Mouse (Mus musculus): ENCODE measurements at regions not wholly inside any gene's neighbourhood (a gene's known extent, or its start where the extent isn't known, plus 50 kb on each side); places are given as distances from the start of the nearest gene placed in this dataset.
A peak's percentile ranks its signal among the peaks of the same experiment; 100 is the strongest.

GRCm38 (mm10) chr16:24183216-24183615 is 194.6 kb upstream of the Bcl6 start:
- DNase-seq (ENCODE audit: low read depth, low spot score), result no peak

- no peak for DNase-seq (ENCODE audit: low read depth, low spot score)
These were observed 192.7 kb upstream of the Bcl6 start for GRCm38 (mm10) chr16:24181388-24181787.

DNA sequence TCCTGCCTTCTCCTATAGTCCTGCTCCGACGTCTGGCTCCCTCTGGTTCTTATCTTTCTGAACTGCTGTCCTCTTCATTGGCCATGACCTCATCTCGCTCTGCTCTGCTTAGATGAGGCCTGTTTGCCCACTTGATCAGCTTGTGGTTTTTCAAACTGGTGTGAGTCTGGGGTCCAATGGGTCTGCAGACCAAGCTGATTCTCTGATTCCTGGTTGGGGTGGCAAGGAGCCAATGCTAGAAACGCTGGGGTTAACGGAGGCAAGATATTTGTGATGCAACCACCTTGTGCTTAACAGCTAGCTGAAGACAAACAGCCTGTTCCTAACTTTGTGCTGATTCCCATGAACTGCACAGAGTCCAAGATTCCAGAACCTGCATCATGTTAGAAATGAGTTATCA is 192.0 kb upstream of the Bcl6 start:
- DNase-seq (ENCODE audit: low read depth, low spot score), result no peak

DNA sequence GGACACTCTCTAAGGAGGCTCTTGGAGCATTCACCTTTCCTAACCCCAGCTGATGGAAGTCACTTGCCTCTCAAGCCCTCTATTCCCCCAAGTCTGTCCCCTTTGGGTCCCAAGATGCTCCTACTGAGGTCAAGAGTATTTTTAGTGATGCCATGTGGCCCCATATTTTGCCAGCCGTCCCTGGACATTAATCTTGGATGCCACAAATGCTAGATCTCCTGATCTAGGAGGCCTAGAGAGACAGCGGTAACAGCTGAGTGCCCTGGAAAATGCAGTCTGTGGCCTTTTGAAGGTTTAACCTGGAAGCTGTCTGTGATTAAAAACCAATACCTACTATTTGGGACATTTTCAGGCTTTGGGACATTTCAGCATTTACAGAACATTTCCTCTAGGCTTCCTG is 188.9 kb upstream of the Bcl6 start:
- no peak for DNase-seq (ENCODE audit: low read depth, low spot score)

GRCm38 (mm10) chr16:24177131-24177530 is 188.5 kb upstream of the Bcl6 start:
- no peak for DNase-seq (ENCODE audit: low read depth, low spot score)

DNA sequence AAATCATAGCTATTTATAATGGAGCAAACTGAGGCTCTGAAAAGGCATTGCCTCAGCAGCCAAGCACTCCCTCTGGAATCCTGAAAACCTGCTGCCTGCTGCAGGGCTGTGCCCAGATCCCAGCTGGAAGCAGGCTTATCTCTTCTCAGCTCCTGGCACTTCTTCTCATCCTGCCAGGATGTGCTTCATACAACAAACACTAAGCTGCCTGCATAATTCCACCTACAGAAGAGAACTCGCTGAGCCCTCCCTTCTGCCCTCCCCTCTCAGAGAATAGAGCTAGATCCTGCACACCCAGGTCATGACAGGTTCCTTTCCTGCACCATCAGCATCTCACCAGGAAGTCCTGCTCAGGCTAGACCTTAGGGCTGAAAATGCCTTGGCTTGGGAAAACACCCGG is 187.4 kb upstream of the Bcl6 start:
- DNase-seq (ENCODE audit: low read depth, low spot score), result no peak

DNA sequence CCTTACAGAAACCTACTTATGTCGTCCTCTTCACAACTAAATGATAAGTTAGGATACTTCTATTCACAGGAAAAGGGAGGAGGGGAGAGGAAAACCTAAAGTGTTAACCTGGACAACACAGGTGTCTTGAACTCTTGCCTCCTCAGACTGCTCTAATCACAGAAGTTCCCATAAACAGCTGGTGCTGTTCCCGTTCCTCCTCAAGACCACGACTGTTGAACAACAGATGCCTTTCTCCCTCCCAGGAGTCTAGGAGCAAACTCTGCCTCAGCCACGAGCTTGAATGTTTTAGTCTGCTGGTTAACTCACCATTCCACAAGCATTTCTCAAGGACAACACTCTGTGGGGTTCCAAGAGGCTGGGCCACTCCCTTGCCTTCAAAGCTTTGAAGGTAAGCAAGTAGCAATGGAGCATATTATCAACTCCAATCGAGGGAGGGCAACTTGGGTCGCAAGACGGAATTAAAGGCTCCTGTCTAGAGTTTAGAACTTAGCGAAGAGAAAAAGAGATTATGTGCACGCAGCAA is 186.6 kb upstream of the Bcl6 start:
- DNase-seq (ENCODE audit: low read depth, low spot score), result no peak

GRCm38 (mm10) chr16:24174595-24174994 is 185.9 kb upstream of the Bcl6 start:
- no peak for DNase-seq (ENCODE audit: low read depth, low spot score)

DNA sequence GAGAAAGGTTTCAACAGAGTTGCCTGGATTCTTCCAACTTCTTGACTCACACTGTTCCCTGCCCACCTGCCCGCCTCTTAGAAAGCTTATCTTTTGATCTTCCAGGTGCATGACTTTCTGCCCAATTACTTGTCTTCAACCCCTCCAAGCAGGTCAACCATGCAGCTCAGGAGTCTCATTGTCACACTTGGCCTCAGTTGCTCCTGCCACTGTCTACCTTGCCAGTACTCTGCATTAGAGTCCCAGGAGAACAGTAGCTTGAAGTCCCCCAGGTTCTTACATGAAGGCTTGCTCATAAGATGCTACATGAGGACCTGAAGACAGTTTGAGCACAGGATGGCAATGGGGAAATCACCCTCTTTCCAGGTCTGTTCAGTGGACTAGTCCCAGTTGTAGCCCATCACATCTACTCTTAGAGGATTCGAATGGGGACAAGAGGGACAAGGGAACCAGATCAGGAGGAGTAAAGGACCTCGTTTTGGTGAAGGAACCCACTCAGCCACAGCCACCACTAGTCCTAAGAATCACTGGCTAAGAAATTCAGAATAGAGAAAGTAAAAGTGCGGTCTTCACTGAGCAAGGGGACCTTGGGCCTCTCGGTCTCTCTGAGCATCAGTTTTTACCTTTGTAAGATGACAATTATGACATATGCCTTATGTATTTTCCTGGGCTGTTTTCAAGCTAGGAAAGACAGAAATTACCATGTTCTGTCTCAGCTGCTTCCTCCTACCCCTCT is 185.3 kb upstream of the Bcl6 start:
- no peak for DNase-seq (ENCODE audit: low read depth, low spot score)

- DNase-seq (ENCODE audit: low read depth, low spot score), result no peak
These were observed 184.0 kb upstream of the Bcl6 start for GRCm38 (mm10) chr16:24172653-24173052.

DNA sequence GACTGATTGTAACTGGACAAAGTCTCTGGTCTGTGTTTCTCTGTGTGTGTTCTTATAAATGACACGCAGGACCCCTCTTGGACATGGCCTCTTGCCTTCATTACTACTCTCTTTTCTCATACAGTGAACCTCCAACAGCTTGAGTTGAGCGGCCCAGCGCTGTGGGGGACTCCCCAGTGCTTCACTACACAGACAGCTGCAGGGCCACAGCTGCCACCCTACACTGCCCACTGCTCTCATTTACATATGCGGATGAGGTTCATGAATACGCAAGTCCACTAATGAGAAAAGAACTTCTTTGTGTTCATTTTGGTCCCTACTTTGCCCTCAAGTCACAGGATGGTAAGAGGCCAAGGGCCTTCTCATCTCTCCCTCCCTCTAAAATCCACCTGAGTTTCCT is 183.4 kb upstream of the Bcl6 start:
- no peak for DNase-seq (ENCODE audit: low read depth, low spot score)

DNA sequence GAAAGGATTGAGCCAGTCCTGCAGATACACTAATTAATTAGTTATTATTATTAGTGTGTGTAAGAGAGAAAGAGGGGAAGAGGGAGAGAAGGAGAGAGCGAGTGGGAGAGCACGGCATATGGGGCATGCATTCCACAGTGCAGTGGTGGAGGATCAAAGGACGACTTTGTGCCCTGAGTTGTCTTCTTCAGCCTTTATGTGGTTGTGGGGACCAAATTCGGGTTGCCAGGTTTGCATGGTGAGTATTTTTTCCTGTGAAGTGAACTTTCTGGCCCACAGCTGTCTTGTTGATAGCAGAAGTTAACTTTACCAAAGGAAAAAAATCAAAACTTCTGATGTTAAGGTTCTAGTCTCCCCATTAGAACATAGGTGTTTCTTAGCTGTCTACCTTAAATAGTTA is 182.5 kb upstream of the Bcl6 start:
- DNase-seq (ENCODE audit: low read depth, low spot score), result no peak

DNA sequence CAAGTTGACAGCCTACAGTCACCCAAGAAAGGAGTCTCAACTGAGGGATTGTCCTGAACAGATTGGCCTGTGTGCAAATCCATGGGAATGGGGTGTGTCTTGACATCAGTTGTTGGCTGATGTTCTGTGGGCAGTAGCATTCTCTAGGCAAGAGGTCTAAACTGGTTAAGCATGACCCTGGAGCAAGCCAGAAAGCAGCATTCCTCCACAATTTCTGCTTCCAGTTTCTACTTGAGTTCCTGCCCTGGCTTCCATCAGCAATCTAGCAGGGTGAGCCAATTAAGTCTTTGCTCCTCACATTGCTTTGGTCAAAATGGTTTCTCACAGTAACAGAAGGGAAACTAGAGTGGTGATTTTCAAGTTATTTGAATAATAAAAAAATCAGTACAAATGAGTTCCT is 177.8 kb upstream of the Bcl6 start:
- DNase-seq (ENCODE audit: low read depth, low spot score), result no peak

- DNase-seq (ENCODE audit: low read depth, low spot score), result peak; percentile 67
These were observed 176.9 kb upstream of the Bcl6 start for GRCm38 (mm10) chr16:24165461-24166081.

GRCm38 (mm10) chr16:24160705-24161285 is 172.1 kb upstream of the Bcl6 start:
- peak; percentile 70 for DNase-seq (ENCODE audit: low read depth, low spot score)

GRCm38 (mm10) chr16:24159336-24159735 is 170.7 kb upstream of the Bcl6 start:
- peak; percentile 62 for DNase-seq (ENCODE audit: low read depth, low spot score)

- DNase-seq (ENCODE audit: low read depth, low spot score), result no peak
These were observed 169.1 kb upstream of the Bcl6 start for GRCm38 (mm10) chr16:24157753-24158152.

DNA sequence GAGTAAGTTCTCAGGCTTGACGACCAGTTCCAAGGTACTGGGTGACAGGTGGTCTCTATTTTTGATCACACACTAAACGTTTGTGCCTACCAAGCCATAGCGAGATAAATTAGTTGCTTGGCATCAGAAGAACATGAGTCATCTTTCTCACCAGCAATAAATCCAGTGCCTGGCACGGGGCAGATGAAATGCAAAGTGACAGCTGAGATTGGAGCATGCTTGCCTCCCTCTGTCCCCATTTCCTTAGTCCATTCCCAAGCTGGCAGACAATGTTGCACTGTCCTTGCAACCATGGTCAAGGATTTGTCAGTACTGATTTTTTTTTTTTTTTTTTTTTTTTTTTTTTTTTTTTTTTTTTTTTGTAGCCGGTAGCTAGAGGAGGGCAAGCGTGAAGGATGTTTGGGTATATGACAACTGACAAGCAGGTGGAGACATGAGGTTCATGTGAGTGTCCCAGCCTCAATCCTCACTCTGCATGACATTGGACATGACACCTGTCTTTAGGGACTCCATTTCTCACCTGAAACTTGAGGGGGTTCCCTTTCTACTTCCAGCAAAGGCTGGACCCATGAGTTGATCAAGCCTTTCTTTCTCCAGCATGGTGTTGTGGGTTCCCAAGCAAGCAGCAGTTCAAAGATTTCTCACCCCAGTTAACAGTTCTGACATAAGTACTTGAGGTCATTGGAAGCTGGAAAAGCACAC is 168.2 kb upstream of the Bcl6 start:
- DNase-seq (ENCODE audit: low read depth, low spot score), result no peak

DNA sequence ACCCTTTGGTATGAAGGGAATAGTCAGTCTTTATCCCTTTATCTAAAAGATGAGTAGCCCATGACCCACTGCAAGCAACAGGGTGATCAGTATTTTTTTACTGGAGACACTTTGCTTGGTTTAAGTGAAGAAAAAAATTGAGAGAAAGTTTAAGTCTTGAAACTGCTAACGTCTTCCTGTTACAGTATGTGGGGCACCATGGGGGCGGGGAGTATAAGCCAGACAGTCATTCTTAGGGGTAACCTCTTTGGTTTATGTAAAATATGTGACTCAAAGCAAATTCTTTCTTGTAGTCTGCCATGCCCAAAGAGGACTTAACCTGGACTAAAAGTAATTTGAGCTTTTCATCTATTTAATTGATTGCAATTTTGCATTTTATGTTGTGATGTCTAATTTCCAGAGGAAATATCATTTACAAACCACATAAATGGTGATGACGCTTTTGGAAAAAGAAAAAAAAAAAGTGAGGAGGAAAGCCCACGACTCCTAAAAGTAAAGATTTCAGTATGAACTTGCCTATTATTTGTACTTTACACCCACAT is 166.2 kb upstream of the Bcl6 start:
- DNase-seq (ENCODE audit: low read depth, low spot score), result peak; percentile 67

- peak; percentile 70 for DNase-seq (ENCODE audit: low read depth, low spot score)
These were observed 165.3 kb upstream of the Bcl6 start for GRCm38 (mm10) chr16:24153943-24154342.

- peak; percentile 76 for DNase-seq (ENCODE audit: low read depth, low spot score)
These were observed 163.2 kb upstream of the Bcl6 start for GRCm38 (mm10) chr16:24151831-24152247.

GRCm38 (mm10) chr16:24151178-24151725 is 162.6 kb upstream of the Bcl6 start:
- DNase-seq (ENCODE audit: low read depth, low spot score), result peak; percentile 88
